Mouse (Mus musculus) heart, embryonic 15.5 days (tissue): Measurements from ENCODE around the gene Gm10721. TPM values are rescaled to one million over a fixed set of nuclear protein-coding genes. Genes with fewer than 3 reads are reported as not detected.
"Not testable (repeated sequence)": the region's sequence is repeated elsewhere in the genome, so short reads cannot be mapped to it uniquely, and the experiment has no call there.

ENCODE experiments used
- ATAC-seq: fragments of 200-750 bp; cut with Nextera tagmentation; replicated peaks from 2 replicates; pipeline ENCODE4 v1.8.0; 2017; ENCODE audit warnings: low read depth, moderate TSS enrichment; ENCODE audit not compliant: insufficient number of reproducible peaks, insufficient read depth, low FRiP score
- H3K27ac ChIP-seq: fragments of 300-500 bp; sonication (generic); 2 replicates; pipeline ENCODE4 v1.5.1; 2015; ENCODE audit warnings: mild to moderate bottlenecking, inconsistent platforms
- H3K27me3 ChIP-seq: fragments of 300-500 bp; sonication (generic); 2 replicates; pipeline ENCODE4 v1.6.1; 2015; ENCODE audit warnings: inconsistent platforms
- H3K36me3 ChIP-seq: fragments of 300-500 bp; sonication (generic); 2 replicates; pipeline ENCODE4 v1.6.1; 2015; ENCODE audit warnings: mild to moderate bottlenecking, inconsistent platforms
- H3K4me1 ChIP-seq: fragments of 300-500 bp; sonication (generic); replicated peaks from 2 replicates; pipeline ENCODE4 v1.6.1; 2015; ENCODE audit warnings: inconsistent platforms
- H3K4me2 ChIP-seq: fragments of 300-500 bp; sonication (generic); 2 replicates; pipeline ENCODE4 v1.6.1; 2015; ENCODE audit warnings: inconsistent platforms, mild to moderate bottlenecking, moderate library complexity
- H3K4me3 ChIP-seq: fragments of 300-500 bp; sonication (generic); 2 replicates; pipeline ENCODE4 v1.5.1; 2015; ENCODE audit warnings: mild to moderate bottlenecking, inconsistent platforms
- H3K9ac ChIP-seq: fragments of 300-500 bp; sonication (generic); 2 replicates; pipeline ENCODE4 v1.6.1; 2015; ENCODE audit warnings: mild to moderate bottlenecking, inconsistent platforms
- H3K9me3 ChIP-seq: fragments of 300-500 bp; sonication (generic); replicated peaks from 2 replicates; pipeline ENCODE4 v1.6.1; 2016; ENCODE audit warnings: inconsistent platforms
- WGBS: fragments of 180-500 bp; shearing (Covaris S2); methylation state at CpG from one replicate; pipeline ENCODE4 v1.1.7; 2015; ENCODE audit warnings: mixed read lengths; 5-methylcytosine and 5-hydroxymethylcytosine counted together
- microRNA-seq: library from miRNA; unstranded; fragments of <30 nt; microRNA quantifications from one replicate; pipeline ENCODE4, GENCODE M21; 2016
- polyA plus RNA-seq: library from polyadenylated mRNA; unstranded; fragments of >200 nt; fragmentation: Nextera tagmentation; extraction: Ambion mirVana; gene quantifications from 2 replicates; pipeline ENCODE4 v1.2.1, GENCODE M21; 2015

Gm10721 gene
- polyA plus RNA-seq, 1 experiment from 2014 or later, result not detected

GRCm38 (mm10) chr9:3027200-3027599 is 14.3 kb downstream of the Gm10721 start:
- ATAC-seq, H3K4me2 ChIP-seq, H3K4me3 ChIP-seq, H3K27ac ChIP-seq, H3K4me1 ChIP-seq, H3K9ac ChIP-seq, H3K36me3 ChIP-seq, H3K9me3 ChIP-seq, H3K27me3 ChIP-seq: not testable (repeated sequence)
- 63% methylated on average over 9 of the region's 9 CpGs for WGBS

DNA sequence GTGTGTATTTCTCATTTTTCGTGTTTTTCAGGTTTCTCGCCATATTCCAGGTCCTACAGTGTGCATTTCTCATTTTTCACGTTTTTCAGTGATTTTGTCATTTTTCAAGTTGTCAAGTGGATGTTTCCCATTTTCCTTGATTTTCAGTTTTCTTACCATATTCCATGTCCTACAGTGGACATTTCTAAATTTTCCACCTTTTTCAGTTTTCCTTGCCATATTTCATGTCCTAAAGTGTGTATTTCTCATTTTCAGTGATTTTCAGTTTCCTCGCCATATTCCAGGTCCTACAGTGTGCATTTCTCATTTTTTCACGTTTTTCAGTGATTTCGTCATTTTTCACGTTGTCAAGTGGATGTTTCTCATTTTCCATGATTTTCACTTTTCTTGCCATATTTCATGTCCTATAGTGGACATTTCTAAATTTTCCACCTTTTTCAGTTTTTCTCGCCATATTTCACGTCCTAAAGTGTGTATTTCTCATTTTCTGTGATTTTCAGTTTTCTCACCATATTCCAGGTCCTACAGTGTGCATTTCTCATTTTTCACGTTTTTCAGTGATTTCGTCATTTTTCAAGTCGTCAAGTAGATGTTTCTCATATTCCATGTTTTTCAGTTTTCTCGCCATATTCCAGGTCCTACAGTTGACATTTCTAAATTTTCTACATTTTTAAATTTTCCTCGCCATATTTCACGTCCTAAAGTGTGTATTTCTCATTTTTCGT is 16.5 kb downstream of the Gm10721 start:
- WGBS, result 59% methylated on average over 13 of the region's 16 CpGs
- ATAC-seq, result not testable (repeated sequence)

DNA sequence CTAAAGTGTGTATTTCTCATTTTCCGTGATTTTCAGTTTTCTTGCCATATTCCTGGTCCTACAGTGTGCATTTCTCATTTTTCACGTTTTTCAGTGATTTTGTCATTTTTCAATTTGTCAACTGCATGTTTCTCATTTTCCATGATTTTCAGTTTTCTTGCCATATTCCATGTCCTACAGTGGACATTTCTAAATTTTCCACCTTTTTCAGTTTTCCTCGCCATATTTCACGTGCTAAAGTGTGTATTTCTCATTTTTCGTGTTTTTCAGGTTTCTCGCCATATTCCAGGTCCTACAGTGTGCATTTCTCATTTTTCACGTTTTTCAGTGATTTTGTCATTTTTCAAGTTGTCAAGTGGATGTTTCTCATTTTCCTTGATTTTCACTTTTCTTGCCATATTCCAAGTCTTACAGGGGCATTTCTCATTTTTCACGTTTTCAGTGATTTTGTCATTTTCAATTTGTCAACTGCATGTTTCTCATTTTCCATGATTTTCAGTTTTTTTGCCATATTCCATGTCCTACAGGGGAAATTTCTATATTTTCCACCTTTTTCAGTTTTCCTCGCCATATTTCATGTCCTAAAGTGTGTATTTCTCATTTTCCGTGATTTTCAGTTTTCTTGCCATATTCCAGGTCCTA is 17.9 kb downstream of the Gm10721 start:
- 72% methylated on average over 4 of the region's 10 CpGs for WGBS
- H3K27me3 ChIP-seq, ATAC-seq, H3K27ac ChIP-seq, H3K36me3 ChIP-seq, H3K4me2 ChIP-seq, H3K4me3 ChIP-seq, H3K4me1 ChIP-seq, H3K9ac ChIP-seq, H3K9me3 ChIP-seq: not testable (repeated sequence)

More for the DNA sequence above, 16.5 kb downstream of the Gm10721 start:
- H3K4me3 ChIP-seq, H3K4me1 ChIP-seq, H3K4me2 ChIP-seq, H3K36me3 ChIP-seq, H3K27me3 ChIP-seq, H3K9me3 ChIP-seq, H3K9ac ChIP-seq, H3K27ac ChIP-seq: not testable (repeated sequence)

DNA sequence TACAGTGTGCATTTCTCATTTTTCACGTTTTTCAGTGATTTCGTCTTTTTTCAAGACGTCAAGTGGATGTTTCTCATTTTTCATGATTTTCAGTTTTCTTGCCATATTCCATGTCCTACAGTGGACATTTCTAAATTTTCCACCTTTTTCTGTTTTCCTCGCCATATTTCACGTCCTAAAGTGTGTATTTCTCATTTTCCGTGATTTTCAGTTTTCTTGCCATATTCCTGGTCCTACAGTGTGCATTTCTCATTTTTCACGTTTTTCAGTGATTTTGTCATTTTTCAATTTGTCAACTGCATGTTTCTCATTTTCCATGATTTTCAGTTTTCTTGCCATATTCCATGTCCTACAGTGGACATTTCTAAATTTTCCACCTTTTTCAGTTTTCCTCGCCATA is 21.4 kb downstream of the Gm10721 start, which contains the start of gene Gm17535:
Gm17535 (plus strand) TSS at position 301 of the 400 bp plus-strand sequence.
- 47% methylated on average over 1 of the region's 8 CpGs for WGBS

DNA sequence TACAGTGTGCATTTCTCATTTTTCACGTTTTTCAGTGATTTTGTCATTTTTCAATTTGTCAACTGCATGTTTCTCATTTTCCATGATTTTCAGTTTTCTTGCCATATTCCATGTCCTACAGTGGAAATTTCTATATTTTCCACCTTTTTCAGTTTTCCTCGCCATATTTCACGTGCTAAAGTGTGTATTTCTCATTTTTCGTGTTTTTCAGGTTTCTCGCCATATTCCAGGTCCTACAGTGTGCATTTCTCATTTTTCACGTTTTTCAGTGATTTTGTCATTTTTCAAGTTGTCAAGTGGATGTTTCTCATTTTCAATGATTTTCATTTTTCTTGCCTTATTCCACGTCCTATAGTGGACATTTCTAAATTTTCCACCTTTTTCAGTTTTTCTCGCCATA is 23.6 kb downstream of the Gm10721 start, which contains the start of gene Gm10715:
Gm10715 (plus strand) TSS at position 301 of the 400 bp plus-strand sequence.
- not testable (repeated sequence) for H3K27ac ChIP-seq, H3K9me3 ChIP-seq, H3K9ac ChIP-seq, ATAC-seq, H3K4me3 ChIP-seq, H3K4me2 ChIP-seq, H3K4me1 ChIP-seq, H3K27me3 ChIP-seq, H3K36me3 ChIP-seq
- 73% methylated on average over 8 of the region's 8 CpGs for WGBS

More for the DNA sequence above, 21.4 kb downstream of the Gm10721 start, which contains the start of gene Gm17535:
- not testable (repeated sequence) for H3K4me3 ChIP-seq, H3K4me1 ChIP-seq, ATAC-seq, H3K9me3 ChIP-seq, H3K27ac ChIP-seq, H3K9ac ChIP-seq, H3K36me3 ChIP-seq, H3K27me3 ChIP-seq, H3K4me2 ChIP-seq

GRCm38 (mm10) chr9:3038161-3038560 is 25.2 kb downstream of the Gm10721 start:
- H3K4me3 ChIP-seq, H3K36me3 ChIP-seq, H3K27ac ChIP-seq, H3K4me2 ChIP-seq, H3K9ac ChIP-seq, H3K4me1 ChIP-seq, H3K27me3 ChIP-seq, ATAC-seq, H3K9me3 ChIP-seq: not testable (repeated sequence)
- whole genome bisulfite sequencing, result 57% methylated on average over 4 of the region's 4 CpGs

Small RNA genes lying within 50 kb of the gene (microRNA-seq; reads per million reads assigned to microRNA genes)
- not detected for gene Mir101c

Other genes starting within 250 kb of the Gm10721 start
- not detected in 2 replicates for gene Gm10722, start 12.2 kb upstream of the Gm10721 start, polyA plus RNA-seq
- not detected in 2 replicates for gene Gm11168, start 9.8 kb upstream of the Gm10721 start, polyA plus RNA-seq
- gene Gm10720, start 2.5 kb downstream of the Gm10721 start, polyA plus RNA-seq, result 0.23 TPM in 1 of 2 replicates, not detected in the other
- 0.19 and 0.34 TPM in 2 replicates for gene Gm10719, start 4.3 kb downstream of the Gm10721 start, polyA plus RNA-seq
- gene Gm10718, start 10.4 kb downstream of the Gm10721 start, polyA plus RNA-seq, result 0.54 TPM in 1 of 2 replicates, not detected in the other
- 0.22 TPM in 1 of 2 replicates, not detected in the other for gene Gm10717, start 12.3 kb downstream of the Gm10721 start, polyA plus RNA-seq
- gene Gm17535, start 21.5 kb downstream of the Gm10721 start, polyA plus RNA-seq, result not detected in 2 replicates
- not detected in 2 replicates for gene Gm10715, start 23.7 kb downstream of the Gm10721 start, polyA plus RNA-seq